Mouse (Mus musculus) liver, adult 2 months (tissue): ENCODE results near the gene Trmt112. TPM values are rescaled to one million over a fixed set of nuclear protein-coding genes. Genes with fewer than 3 reads are reported as not detected.

Experiments
- DNase-seq: peaks from one replicate; pipeline ENCODE4 v3.0.0-alpha.2; 2011; ENCODE audit warnings: low read depth, low spot score; ENCODE audit errors: extremely low read depth
- H3K27ac ChIP-seq: fragments of 200-500 bp; replicated peaks from 2 replicates; pipeline ENCODE4 v1.5.1; 2012; ENCODE audit warnings: low read depth, mild to moderate bottlenecking, control low read depth, inconsistent platforms, low read length; ENCODE audit not compliant: insufficient read depth
- H3K27me3 ChIP-seq: fragments of 200-500 bp; 2 replicates; pipeline ENCODE4 v1.6.1; 2012; ENCODE audit warnings: mild to moderate bottlenecking, moderate library complexity, low read length, inconsistent platforms; ENCODE audit not compliant: control insufficient read depth, insufficient read depth
- H3K36me3 ChIP-seq: fragments of 200-500 bp; 2 replicates; pipeline ENCODE4 v1.6.1; 2012; ENCODE audit warnings: low read length, inconsistent platforms; ENCODE audit not compliant: control insufficient read depth, insufficient read depth
- H3K4me1 ChIP-seq: fragments of 200-500 bp; 2 replicates; pipeline ENCODE4 v1.6.1; 2011; ENCODE audit warnings: low read length; ENCODE audit not compliant: control insufficient read depth, insufficient read depth
- H3K4me3 ChIP-seq: fragments of 200-500 bp; 2 replicates; pipeline ENCODE4 v1.5.1; 2011; ENCODE audit warnings: low read depth, mild to moderate bottlenecking, control low read depth, low read length, moderate library complexity; ENCODE audit not compliant: insufficient read depth
- H3K79me2 ChIP-seq: fragments of 200-500 bp; 2 replicates; pipeline ENCODE4 v1.6.1; 2012; ENCODE audit warnings: inconsistent platforms, mild to moderate bottlenecking, low read length, moderate library complexity; ENCODE audit not compliant: control insufficient read depth, insufficient read depth
- H3K9ac ChIP-seq: fragments of 200-500 bp; 2 replicates; pipeline ENCODE4 v1.6.1; 2012; ENCODE audit warnings: low read depth, mild to moderate bottlenecking, control low read depth, inconsistent platforms, low read length
- CTCF ChIP-seq: fragments of 200-500 bp; IDR thresholded peaks from 2 replicates; pipeline ENCODE4 v1.5.1; 2011; ENCODE audit warnings: low read depth, low read length, control low read depth
- POLR2A ChIP-seq: fragments of 200-500 bp; IDR thresholded peaks from 2 replicates; pipeline ENCODE4 v1.6.1; 2011; ENCODE audit warnings: low read length, control low read depth; ENCODE audit not compliant: insufficient read depth; ENCODE audit errors: extremely low read depth
- WGBS: fragments of 180-500 bp; shearing (Covaris S2); methylation state at CpG from one replicate; pipeline ENCODE4 v1.1.7; 2018; 5-methylcytosine and 5-hydroxymethylcytosine counted together
- polyA plus RNA-seq: library from polyadenylated mRNA; depleted of rRNA; stranded (reverse); fragments of >200 nt; gene quantifications from 2 replicates; pipeline ENCODE4 v1.2.3, GENCODE M21; 2012
- total RNA-seq: library from RNA; depleted of rRNA; stranded (reverse); fragments of >200 nt; gene quantifications from 2 replicates; pipeline ENCODE4 v1.2.3, GENCODE M21; 2014

The Trmt112 gene
- total and polyA plus RNA-seq, 2 experiments: 30.7 to 89.7 TPM

DNA sequence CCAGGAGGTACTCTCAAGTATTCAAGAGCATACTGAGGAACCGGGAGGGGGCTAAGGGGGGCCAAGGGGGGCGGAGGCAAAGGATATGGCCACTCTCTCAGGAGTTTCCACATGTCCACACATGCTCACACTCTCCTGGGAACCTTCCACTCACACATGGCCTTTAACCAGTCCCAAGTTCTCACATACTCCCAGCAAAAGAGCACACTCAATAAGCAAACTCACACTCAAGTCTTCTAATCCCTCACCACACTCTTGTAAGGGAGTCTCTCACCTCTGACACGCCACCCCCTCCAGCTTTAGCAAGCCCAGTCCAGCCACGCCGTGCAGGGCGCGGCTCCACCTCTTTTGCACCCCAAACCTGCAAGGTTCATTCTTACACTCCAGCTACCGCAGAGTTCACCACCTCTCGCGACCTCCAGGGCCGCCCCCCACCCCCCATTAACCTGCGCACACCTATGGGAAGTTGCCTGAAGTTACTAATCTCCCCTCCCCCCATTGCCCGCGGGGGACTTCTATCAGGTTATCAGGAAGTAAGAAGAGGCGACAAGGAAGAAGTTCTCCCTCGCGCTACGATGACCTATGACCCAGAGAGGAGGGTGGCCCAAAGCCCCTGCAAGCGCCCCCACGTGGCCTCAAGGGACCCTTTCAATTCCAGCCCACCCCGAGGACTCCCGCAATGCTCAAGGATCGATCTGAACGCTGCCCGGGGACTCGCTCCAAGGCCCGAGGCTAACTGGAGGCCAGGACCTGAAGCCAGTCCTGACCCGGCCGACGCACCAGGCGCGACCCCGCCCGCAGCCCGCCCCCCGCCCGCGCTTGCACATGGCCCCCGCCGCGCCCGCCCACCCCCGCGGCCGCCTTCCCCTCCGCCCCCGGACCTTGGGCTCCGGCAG lies 11.5 kb downstream of the Trmt112 start:
- H3K4me1 ChIP-seq: peaks cover 36% of the 10 kb centered on the region
- peaks cover 2% of the 10 kb centered on the region; the same call in 1 of the 2 replicates for H3K36me3 ChIP-seq
- peak overlapping the region; percentile 74 for H3K9ac ChIP-seq
- no peaks in the 10 kb centered on the region for H3K27me3 ChIP-seq
- peak; percentile 62 for DNase-seq
- H3K27ac ChIP-seq: peak overlapping the region; percentile 70
- peaks cover 5% of the 10 kb centered on the region; the same call in 1 of the 2 replicates for H3K79me2 ChIP-seq
- H3K4me3 ChIP-seq: peak overlapping the region; percentile 71
- whole genome bisulfite sequencing: 1% methylated on average over 48 of the region's 48 CpGs
- TF ChIP-seq POLR2A (0 out of 2 replicates have a peak, but pooled peaks have one; percentile 42), CTCF (no peak)

DNA sequence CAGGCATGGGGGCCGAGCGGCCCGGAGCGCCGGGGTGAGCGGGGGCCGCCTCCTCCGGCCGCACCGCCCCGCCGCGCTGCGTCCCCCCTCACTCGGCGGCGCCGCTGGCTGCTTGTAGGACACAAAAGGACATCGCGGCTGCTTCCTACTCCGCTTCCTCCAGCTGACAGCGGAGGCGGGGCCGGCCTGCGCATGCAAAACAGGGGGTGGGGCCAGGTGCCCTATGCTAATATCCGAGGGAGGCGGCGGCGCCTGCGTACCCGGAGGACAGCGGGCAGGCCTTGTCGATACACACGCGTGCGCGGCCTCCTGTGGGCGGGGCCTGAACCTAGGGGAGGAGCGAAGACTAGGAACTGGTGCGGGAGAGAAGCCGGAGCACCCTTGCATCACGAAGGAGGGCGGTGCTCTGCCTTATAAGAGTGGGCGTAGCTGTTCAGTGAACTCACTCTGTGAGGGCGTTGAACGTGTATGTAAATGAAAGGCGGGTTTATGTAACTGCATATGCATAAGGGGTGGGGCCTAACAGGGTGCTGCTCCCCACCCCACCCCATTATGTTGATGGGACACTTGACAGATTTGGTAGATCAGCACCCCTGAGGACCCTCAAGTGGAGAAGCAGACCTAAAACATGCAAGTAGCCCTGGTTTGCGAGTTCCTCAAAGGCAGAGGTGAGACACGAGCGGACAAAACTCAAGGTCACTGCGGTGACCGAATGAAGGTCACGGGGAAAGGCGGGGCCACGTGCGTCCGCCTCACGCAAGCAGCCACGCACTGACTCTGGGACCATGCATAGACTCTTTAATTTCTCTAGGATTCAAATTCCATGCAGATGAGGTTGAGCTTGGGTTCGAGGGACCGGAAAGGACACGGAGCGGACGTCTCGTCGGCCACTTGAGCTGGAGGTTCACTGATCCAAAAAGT lies 12.4 kb downstream of the Trmt112 start, which contains the start of gene Esrra:
TSS of gene Esrra (minus strand) at position 167 of the 921 bp plus-strand sequence.
- Histone ChIP-seq H3K27ac (peak within 1 kb of the TSS; percentile 84), H3K4me1 (peaks cover 36% of the 10 kb centered on the region), H3K9ac (peak within 1 kb of the TSS; percentile 74), H3K36me3 (peaks cover 2% of the 10 kb centered on the region; the same call in 1 of the 2 replicates), H3K79me2 (no peaks in the 10 kb centered on the region; the same call in 1 of the 2 replicates), H3K27me3 (no peaks in the 10 kb centered on the region), H3K4me3 (peak within 1 kb of the TSS; percentile 71)
- peak; percentile 99 for DNase-seq
- no peak for TF ChIP-seq CTCF
- TF ChIP-seq POLR2A: peak; percentile 86
- WGBS: under 1% methylated on average over 66 of the region's 66 CpGs

DNA sequence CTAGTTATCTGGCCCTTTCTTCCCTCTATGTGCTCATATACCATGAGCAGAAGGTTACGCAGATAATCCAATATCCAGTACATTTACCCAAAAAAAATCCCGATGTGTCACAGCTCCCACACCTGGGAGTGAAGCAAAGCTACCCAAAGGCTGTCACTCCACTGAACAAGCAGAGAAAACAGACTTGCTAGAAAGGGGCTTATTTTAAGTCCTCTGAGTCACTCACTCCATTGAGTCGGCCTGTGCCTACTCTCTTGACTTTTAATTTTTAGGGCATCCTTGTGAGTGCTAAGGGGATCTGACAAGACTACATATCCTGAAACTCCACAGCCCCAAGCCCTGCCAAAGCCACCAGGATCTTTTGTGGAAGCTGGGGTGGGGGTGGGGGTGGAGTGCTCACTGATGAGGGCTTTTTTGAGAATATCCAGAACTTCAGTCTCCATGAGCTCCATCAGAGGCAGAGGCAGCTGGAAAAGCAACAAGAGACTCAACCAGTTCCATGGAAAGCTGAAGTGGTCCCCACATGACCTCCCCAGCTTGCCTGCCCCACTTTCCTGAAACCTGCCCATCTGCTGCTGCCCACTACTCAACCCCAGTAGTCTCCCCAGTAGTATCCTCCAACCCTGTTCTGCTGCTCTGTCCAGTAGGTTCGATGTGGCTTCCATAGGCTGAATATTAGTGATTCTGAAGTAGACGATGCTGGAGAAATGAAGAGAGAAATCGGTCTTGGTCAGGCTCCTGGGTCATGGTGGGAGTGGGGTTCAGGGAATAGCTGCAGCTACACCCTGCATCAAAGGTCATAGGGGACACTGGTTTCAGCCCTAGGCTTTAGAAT lies 13.6 kb downstream of the Trmt112 start:
- no peak overlapping the region for H3K4me3 ChIP-seq
- no peaks in the 10 kb centered on the region; the same call in 1 of the 2 replicates for H3K79me2 ChIP-seq
- no peak overlapping the region for H3K27ac ChIP-seq
- TF ChIP-seq CTCF: no peak
- no peak for TF ChIP-seq POLR2A
- H3K36me3 ChIP-seq: peaks cover 2% of the 10 kb centered on the region; the same call in 1 of the 2 replicates
- H3K9ac ChIP-seq: no peak overlapping the region; the same call in 1 of the 2 replicates
- no peaks in the 10 kb centered on the region for H3K27me3 ChIP-seq
- H3K4me1 ChIP-seq: peaks cover 31% of the 10 kb centered on the region
- WGBS: 76% methylated on average over 6 of the region's 6 CpGs
- DNase-seq: no peak

DNA sequence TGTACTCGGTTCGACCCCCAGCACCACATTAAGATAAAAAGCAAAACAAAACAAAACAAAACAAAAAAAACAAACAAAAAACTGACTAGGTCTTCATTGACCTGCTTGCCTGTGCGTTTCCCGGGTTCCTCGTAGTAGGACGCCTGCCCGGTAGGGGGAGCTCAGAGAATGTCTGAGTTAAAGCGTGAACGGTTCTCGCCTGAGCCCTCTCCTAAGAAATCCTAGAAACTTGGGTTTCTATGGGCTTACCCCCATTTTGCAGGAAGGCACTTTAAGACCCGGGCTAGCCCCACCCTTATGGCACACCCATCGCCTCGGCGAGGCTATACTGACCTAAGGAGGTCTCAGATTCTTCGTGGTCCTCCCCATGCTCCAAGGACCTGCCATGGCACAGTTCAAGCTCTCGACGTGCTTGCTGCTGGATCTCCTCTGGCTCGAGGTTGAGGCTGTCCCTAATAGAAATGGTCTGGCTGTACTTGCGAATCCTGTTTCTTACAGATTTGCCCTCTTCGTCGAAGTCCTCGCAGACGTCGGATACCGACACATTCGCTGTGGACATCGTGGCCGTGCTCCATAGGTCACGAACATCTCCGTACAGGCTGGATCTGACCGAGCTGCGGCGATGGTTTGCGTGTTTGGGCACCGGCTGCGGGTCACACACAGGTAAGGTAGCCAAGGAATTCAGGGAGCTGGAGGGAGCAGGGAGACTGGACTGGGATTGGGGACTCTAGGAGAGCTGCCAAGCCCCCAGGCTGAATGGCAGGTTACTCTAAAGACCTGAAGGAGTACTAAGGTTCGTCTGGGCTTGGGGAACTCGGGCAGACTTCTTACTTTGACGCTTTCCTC lies 15.2 kb downstream of the Trmt112 start:
- H3K4me3 ChIP-seq: no peak overlapping the region
- 4% methylated on average over 39 of the region's 39 CpGs for WGBS
- DNase-seq: peak; percentile 65

More for the DNA sequence above, 15.2 kb downstream of the Trmt112 start:
- no peak overlapping the region; the same call in 1 of the 2 replicates for H3K9ac ChIP-seq
- peaks cover 19% of the 10 kb centered on the region for H3K4me1 ChIP-seq
- TF ChIP-seq POLR2A: no peak
- peak; percentile 89 for TF ChIP-seq CTCF
- H3K27me3 ChIP-seq: no peaks in the 10 kb centered on the region
- H3K27ac ChIP-seq: no peak overlapping the region
- H3K79me2 ChIP-seq: no peaks in the 10 kb centered on the region; the same call in 1 of the 2 replicates
- H3K36me3 ChIP-seq: no peaks in the 10 kb centered on the region
